Mouse (Mus musculus) megakaryocyte, adult 5-6 weeks (primary cell): ENCODE measurements around the gene Cdkl3. TPM values are rescaled to one million over a fixed set of nuclear protein-coding genes. Genes with fewer than 3 reads are reported as not detected.

ENCODE experiments used
- ATAC-seq: 2 replicates; pipeline ENCODE4 v1.8.0; 2016; ENCODE audit warnings: mild to moderate bottlenecking, inconsistent platforms; ENCODE audit not compliant: poor library complexity, severe bottlenecking
- total RNA-seq, 2 experiments: library from RNA; stranded (forward) in 1 of 2; stranded (reverse) in 1 of 2; fragments of 153-499, 151-499 nt in 1 of 2; fragments of 221-1000, 200-1000 nt in 1 of 2; gene quantifications; 2 replicates each; pipeline versions ENCODE4 v1.2.3 to v1.2.4; 2015 to 2017

The Cdkl3 gene
- total RNA-seq, 2 experiments from 2014 or later = 2.3 to 2.7 TPM

DNA sequence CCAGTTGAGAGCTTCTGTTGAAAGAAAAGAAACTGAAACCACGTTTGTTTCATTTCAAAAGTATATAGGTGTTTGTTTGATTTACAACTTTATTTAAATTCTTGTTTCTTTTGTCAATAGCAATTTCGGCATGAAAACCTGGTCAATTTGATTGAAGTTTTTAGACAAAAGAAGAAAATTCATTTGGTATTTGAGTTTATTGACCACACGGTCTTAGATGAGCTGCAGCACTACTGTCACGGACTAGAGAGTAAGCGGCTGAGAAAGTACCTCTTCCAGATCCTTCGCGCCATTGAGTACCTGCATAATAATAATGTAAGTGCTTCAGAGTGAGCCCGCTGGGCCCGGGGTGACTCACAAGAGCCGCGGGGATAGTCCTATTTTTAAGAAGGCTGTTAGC lies 7.0 kb downstream of the Cdkl3 start:
- ATAC-seq = no peak

DNA sequence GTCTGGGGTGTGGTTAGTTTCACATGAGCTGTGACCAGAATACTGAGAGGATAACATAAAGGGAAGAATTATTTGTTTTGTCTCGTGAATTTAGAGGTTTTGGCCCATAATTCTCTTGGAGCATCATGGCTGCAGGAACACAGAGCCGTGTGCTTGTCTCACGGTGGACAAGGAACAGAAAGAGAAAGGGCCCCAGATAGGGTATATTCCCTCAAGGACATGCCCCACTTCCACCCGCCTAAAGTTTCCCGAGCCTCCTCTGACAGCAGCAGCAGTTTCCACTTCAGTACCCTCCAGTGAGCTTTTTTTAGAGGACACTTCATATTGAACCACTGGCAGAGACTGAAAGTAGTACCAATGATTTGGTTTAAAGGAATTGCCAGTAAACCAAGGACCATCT lies 7.5 kb downstream of the Cdkl3 start:
- no peak for ATAC-seq

DNA sequence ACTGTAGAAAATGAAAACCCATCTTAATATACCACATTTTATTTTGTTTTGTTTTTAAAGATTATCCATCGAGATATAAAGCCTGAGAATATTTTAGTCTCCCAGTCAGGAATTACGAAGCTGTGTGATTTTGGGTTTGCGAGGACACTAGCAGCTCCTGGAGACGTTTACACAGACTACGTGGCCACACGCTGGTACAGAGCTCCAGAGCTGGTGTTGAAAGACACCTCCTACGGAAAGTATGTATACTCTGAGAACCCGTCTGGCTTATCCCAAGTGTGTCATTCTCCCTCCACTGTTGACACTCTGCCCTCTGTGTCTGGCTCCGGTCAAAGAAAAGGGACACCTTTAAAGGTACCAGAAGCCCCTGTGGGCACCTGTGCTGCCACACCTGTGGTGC lies 14.2 kb downstream of the Cdkl3 start:
- no peak for ATAC-seq

DNA sequence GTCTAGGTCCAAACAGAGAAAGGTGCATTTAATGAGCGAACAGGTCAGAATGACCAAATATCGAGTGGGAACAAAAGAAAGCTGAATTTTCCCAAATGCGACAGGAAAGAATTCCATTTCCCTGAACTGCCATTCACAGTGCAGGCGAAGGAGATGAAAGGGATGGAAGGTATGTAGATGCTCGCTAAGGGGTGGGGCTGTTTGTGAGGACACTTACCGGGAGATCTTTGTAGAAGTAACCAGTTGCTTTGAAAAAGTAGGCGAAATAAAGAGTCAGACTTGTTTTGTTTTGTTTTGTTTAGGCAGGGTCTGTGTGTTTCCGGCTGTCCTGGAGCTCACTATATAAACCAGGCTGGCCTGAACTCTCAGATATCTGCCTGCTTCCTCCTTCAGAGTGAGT lies 28.3 kb downstream of the Cdkl3 start:
- ATAC-seq = no peak

DNA sequence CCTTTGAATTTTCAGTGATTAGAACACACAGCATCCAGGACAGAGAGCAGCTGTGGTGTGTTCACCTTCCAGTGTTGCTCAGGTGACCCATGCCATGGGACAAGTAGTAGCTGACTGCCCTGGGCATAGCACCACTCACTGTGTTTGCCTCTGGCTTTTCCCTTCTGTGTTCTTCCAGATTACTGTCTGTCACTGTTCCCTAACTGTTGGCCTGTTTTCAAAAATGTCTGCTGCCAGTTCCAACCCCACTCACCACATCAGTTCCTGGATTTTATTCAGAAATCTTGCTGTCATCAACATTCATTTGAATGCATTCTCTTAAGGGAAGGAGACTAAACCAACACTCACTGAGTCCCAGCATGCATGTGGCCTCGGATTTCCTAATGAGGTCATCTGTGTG lies 29.9 kb downstream of the Cdkl3 start:
- no peak for ATAC-seq

DNA sequence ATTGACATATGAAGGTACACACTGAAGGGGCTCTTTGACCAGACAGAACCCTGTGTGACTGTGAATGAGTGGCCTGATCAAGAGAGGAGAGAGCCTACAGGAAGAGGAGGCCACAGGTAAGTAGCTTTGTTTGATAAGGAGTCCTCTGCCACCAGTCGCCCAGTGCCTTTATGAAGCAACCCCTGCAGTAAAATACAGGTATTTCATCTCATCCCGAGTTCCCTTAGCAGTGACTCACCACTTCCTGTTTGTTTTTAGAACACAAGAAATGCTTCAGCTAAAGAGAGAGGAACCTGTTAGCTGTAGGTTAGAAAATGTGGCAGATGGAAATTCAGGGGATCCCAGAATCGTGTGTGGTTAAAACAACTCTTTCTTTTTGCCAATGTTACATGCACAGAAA lies 31.9 kb downstream of the Cdkl3 start:
- peak; percentile 68 for ATAC-seq

DNA sequence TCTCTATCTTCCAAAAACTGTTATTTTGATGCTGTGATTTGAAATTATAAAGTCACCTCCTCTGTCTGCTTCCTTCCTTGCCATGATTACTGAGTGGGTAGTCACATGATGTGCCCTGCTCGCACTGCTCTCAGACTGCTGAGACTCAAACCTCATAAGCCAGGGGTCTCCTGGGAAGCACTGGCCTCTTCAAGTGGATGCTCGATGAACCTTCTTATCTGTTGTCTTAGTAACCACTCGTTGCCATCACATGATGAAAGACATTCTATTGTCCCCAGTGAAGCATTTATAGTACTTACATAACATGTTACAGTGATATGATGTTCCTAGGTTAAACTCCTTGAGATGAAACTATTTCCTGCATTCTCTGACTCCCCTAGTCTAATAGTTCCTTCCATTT lies 33.6 kb downstream of the Cdkl3 start:
- no peak for ATAC-seq

DNA sequence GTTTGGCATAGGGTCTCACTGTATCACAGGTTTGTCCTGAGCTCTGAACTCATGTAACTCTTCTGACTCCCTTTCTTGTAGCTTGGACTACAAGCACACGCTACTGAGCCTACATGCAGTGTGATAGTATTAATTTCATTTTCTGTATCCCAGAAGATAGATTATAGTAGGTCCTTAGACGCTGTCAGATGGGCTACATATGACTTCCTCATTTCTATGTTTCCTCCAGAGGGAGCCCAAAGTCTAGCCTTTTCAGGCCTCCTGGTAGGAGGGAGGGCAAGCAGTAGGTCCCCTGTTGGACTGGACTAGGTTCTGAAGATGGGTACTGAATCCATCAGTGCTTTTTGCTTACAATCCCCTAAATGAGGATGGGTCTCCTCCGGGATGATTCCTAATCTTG lies 39.2 kb downstream of the Cdkl3 start:
- ATAC-seq = peak; percentile 88

DNA sequence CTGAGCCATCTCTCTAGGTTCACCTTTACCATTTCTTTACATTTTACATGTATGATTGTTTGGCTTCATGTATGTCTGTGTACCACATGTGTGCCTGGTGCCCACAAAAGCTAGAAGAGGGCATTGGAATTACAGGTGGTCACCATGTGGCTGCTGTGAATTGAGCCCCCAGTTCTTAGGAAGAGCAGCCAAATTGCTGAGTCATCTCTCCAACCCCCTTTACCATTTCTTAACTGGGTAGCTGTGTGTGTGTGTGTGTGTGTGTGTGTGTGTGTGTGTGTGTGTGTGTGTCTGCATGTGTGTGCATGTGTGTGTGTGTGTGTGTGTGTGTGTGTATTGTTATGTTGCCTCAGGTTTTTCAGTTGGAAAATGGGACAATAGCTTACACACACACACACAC lies 40.1 kb downstream of the Cdkl3 start:
- ATAC-seq = no peak

DNA sequence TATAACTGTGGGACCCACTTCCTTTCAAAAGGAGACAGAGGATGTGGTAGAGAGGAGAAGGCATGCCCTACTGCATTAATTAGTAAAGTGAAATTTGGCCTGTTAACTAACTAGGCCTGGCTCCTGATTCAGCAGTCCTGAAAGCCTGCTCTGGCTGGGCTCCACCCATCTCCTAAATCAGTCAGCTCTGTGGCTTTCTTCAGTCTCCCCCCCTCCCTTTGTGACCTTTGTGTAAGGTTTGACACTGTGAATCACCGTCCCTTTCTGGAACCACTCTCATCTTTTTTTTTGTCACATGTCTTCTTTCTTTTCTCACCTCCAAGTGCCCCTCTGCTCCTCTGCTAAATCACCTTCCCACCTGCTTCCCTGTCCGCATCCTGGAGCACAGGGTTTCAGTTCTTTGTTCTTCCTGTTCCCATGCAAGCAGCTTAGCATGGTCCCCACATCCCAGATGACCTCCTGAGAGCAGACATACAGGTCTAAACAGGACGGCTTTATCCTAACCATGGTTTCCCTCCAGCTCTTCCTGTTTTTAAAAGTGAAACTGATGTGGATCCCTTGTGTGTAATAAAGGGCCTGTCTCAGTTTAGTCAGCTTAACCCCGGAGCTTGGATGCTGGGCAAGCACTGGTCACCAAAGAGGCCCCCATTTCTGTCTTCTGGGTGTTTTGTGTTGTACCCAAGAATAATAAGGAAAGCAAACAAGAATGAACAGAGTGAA lies 42.6 kb downstream of the Cdkl3 start:
- ATAC-seq = peak; percentile 79

DNA sequence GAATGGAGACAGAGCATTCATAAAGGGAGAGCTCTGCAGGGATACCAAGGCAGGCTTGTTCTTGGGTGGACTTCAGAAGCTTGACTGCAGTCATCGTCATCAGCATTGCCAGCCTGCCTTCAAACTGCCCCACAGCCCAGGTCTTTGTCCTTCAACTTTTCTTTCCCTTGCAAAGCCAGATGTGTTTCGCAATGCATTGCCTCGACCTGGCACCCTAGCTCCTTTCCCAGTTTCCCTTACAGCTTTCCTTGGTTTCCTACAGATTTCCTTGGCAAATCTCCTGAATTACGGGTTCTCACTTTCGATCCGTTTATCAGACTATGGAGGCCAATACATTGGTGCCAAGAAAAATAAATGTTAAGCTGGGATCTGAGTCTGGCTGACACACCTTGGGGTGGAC lies 49.4 kb downstream of the Cdkl3 start:
- no peak for ATAC-seq

DNA sequence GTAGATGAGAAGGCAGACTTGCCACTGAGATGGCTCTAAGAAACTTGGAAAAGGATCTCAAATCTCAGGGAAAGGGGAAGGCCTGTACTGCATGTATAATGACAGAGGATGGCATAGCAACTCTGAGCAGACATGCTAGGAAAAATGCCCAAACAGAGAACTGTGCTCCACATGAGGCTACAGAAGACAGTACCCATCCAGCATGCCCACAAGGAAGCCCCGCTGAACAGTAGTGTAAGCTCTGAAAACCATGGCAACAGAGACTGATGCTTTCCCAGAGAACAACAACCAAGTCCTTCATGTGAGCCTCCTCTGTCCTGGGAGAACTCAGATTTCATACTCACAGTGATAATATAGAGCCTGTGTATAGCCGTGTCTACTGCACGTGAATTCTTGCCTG lies 50.7 kb downstream of the Cdkl3 start:
- ATAC-seq = no peak

DNA sequence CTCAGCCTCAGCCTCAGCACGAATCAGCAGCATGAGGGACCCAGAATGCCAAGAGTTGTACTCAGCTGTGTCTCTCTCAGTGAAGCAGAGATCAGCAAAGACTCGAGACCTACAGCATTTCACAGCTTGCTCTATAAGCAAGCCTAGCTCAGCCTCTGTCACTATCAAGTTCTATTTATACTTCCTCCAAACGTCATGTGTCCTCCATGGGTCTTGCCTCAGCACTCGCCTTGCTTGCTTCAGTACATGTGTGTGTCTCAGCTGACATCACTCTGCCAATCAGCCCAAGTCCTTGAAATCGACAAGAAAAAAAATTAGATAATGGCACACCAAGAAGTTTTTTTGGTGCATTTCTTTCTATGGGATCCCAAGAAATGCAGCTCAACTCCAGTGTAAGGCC lies 52.2 kb downstream of the Cdkl3 start:
- peak; percentile 35; the same call in 1 of the 2 replicates for ATAC-seq

DNA sequence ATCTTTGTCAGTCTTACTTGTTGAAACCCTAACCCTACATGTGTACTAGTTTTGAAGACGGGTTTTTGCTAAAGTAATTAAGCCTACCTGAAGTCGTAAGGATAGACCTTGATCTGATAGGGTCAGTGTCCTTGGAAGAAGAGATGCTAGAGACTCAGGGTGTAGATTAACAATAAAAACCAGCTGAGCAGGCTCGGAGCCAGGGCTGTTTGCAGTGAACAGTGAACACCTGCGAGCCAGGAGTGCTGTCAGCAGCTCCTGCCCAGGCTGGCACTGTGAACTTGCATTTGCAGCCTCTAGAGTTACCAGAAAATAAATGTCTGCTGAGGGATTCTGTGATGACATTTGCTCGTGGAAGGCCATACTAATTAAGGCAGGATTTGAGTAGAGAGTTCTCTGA lies 55.0 kb downstream of the Cdkl3 start:
- no peak for ATAC-seq

DNA sequence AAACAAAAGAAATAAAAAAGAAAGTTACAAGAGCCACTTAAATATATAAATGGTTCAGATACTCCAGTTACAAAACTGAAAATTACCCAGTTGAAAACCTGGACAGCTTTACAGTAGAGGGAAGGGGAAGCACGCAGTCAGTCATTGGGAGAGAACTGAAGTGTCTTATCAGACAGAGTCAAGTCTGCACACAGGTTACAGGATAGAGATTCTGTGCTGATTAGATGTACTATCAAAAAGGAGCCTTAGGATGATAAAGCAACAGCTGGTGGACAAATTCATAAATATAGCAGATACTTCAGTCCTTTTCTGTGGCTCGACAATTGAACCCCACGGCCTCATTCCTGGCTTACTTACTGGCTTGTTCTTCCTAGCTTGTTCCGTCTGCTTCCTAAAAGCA lies 56.3 kb downstream of the Cdkl3 start:
- ATAC-seq = no peak

DNA sequence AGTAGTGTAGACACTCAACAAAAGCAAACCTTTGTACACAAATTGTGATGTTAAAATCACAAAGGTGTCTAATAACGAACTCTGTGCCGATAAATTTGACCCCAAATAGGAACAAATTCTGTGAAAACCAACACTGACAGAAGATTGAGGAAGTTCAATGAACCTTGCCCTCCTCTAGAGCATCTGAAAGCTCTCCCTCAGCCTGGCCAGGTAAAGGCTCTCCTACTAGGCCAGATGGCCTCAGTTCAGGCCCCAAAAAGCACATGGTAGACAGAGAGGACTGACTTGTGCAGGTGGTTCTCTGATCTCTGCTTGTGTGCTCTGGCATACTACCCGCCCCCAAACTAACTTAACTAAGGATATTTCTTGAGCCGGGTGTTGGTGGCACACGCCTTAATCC lies 58.4 kb downstream of the Cdkl3 start:
- ATAC-seq = no peak

DNA sequence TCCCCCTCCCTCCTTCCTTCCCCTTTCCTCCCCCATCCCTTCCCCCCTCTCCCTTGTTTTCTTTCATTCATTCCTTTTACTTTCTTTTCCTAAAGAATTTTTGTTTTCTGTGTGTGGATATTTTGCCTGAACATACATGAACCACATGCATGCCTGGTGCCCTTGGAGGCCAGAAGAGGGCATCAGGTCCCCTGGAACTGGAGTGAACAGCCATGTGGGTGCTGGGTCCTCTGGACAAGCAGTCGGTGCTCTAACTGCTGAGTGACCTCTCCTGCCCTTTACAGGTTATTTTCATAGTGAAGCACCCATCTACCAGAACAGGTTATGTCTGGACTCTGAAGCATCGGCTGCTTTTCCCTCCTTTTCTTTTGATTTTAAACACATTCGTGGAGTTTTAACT lies 60.4 kb downstream of the Cdkl3 start:
- peak; percentile 80 for ATAC-seq

DNA sequence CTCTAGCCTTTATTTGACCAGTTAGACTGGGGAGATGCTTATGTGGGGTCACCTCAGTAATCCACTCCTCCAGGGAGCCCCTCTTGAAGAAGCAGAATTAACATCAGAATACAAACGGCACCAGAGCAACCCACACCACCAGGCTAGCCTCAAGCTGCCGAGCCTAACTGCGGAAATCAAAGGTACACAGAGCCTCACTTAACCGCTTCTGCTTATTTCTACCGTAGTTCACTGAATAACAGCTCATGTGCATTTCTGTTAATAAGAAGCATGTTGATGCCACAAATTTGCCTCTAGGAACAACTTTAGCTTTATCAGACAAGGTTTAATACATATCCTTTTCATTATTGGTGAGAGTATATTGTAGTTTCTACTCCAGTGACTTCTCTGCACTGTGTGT lies 61.8 kb downstream of the Cdkl3 start:
- ATAC-seq = peak; percentile 87

DNA sequence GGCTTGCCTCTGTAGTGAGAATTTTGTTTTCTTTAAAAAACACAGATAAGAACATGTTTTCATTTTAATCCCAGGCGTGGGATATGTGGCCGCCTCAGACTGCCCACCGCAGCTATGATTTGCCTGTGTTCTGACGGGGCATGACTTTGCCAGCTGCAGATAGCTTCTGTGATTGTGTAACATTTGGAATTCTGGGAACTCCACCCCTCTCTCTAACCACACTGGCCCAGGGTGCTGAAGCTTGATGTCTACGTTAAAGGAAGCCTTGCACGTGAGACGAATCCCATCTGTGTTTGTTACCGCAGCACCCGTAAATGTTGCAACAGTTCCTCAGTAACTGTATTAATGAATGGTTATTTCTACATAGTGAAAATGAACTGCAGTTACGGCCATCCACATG lies 67.7 kb downstream of the Cdkl3 start:
- ATAC-seq = peak; percentile 64

DNA sequence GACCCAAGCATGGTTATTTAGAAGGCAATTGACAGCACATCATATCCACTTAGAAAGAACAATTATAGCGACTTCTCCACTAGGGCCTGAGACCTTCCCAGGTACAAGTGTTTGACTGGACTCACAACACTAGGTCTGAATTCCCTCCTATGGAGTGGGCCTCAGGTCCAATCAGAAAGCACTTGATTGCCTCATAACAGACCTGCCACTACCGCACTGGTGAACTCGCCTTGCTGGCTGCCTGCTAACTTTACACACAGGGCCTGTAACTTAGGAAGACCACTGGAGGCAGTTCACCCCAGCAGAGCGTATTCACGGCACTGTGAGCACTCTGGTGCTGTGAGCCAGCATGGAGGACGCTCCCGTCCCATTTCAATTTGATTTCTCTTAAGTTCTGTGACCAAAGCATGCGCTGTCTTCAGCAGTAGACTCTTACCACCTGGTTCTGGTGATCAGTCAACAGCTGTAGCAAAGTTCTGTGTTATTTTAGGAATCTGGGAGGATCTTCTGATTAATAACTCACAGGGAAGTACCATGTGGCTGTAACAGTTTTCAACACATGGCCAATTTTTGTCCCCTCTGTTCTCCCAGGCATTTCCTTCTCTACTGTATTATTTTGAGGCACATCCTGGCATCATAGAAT lies 69.6 kb downstream of the Cdkl3 start:
- no peak for ATAC-seq

DNA sequence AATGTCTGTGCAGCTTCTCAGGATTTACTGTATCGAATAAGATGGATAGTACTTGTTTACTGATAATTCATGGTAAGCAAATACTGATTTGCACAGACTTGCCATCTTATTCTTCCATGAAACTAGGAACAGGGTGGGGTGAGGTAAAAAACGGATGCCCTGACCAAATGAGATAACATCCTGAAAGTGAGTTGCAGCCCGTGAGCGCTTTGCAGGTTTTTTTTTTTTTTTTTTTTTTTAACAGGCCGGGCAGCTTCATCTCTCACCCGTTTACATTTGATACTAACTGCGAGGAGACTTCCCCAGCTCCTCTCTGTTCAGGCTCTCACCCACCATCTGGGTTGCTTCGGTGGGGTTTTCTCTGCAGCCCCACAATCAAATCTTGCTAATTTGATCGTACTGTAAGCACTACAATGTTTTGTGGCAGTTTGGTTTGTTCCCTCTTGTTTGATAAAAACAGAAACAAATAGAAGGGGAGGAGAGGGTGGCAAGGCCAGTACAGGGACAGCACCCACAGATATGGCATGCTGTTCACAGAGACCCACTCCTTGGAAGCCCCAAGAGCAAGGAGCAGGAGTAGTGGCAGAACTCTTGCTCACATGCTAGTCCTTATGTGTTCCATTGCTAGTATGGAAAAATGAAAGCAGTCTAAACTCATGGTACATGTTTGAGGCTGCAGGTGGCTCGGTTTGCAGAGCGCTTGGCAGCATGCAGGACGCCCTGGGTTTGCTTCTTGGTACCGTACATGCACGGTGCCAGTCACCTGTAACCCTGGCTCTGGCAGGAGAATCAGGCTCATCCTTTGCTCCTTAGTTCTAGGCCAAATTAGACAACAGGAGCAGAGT lies 70.8 kb downstream of the Cdkl3 start:
- 0 out of 2 replicates have a peak, but pooled peaks have one; percentile 14 for ATAC-seq
